Mouse (Mus musculus) hindbrain, embryonic 16.5 days (tissue): ENCODE results near the gene 4930519G04Rik. TPM values are rescaled to one million over a fixed set of nuclear protein-coding genes. Genes with fewer than 3 reads are reported as not detected.

Experiments
- ATAC-seq: fragments of 200-750 bp; cut with Nextera tagmentation; 2 replicates; pipeline ENCODE4 v1.8.0; 2017; ENCODE audit warnings: moderate TSS enrichment, moderate library complexity
- H3K27ac ChIP-seq: fragments of 300-500 bp; sonication (generic); 2 replicates; pipeline ENCODE4 v1.5.1; 2014; ENCODE audit warnings: low read depth, mild to moderate bottlenecking, control low read depth, low read length, moderate library complexity
- H3K27me3 ChIP-seq: fragments of 300-500 bp; sonication (generic); replicated peaks from 2 replicates; pipeline ENCODE4 v1.6.1; 2014; ENCODE audit warnings: low read length; ENCODE audit not compliant: control insufficient read depth, insufficient read depth
- H3K36me3 ChIP-seq: fragments of 300-500 bp; sonication (generic); 2 replicates; pipeline ENCODE4 v1.6.1; 2014; ENCODE audit warnings: mild to moderate bottlenecking, low read length, moderate library complexity, mixed read lengths; ENCODE audit not compliant: control insufficient read depth, insufficient read depth
- H3K4me1 ChIP-seq: fragments of 300-500 bp; sonication (generic); 2 replicates; pipeline ENCODE4 v1.6.1; 2014; ENCODE audit warnings: low read depth, low read length; ENCODE audit not compliant: control insufficient read depth, insufficient read depth
- H3K4me2 ChIP-seq: fragments of 300-500 bp; sonication (generic); 2 replicates; pipeline ENCODE4 v1.6.1; 2014; ENCODE audit warnings: mild to moderate bottlenecking, low read length, control low read depth, moderate library complexity
- H3K4me3 ChIP-seq: fragments of 300-500 bp; sonication (generic); 2 replicates; pipeline ENCODE4 v1.5.1; 2014; ENCODE audit warnings: mild to moderate bottlenecking, low read length, control low read depth, moderate library complexity
- H3K9ac ChIP-seq: fragments of 300-500 bp; sonication (generic); 2 replicates; pipeline ENCODE4 v1.6.1; 2014; ENCODE audit warnings: low read depth, mild to moderate bottlenecking, control low read depth, low read length, moderate library complexity
- H3K9me3 ChIP-seq: fragments of 300-500 bp; sonication (generic); 2 replicates; pipeline ENCODE4 v1.6.1; 2014; ENCODE audit warnings: mild to moderate bottlenecking, low read length, moderate library complexity; ENCODE audit not compliant: control insufficient read depth
- WGBS: fragments of 180-500 bp; shearing (Covaris S2); extraction: QIAGEN DNeasy Blood & Tissue Kit; methylation state at CpG from one replicate; pipeline ENCODE4 v1.1.7; 2014; 5-methylcytosine and 5-hydroxymethylcytosine counted together
- polyA plus RNA-seq: library from polyadenylated mRNA; unstranded; fragments of >200 nt; fragmentation: Nextera tagmentation; extraction: Ambion mirVana; gene quantifications from 2 replicates; pipeline ENCODE4 v1.2.1, GENCODE M21; 2015

The 4930519G04Rik gene
- polyA plus RNA-seq, 1 experiment from 2014 or later = not detected

- 93% methylated on average over 11 of the region's 11 CpGs for WGBS
- Histone ChIP-seq H3K36me3 (no peaks in the 10 kb centered on the region), H3K27me3 (no peaks in the 10 kb centered on the region), H3K4me3 (no peak overlapping the region), H3K27ac (no peak overlapping the region), H3K4me1 (no peaks in the 10 kb centered on the region), H3K9ac (no peak overlapping the region), H3K4me2 (no peak overlapping the region), H3K9me3 (no peaks in the 10 kb centered on the region)
- no peak for ATAC-seq
Observed at GRCm38 (mm10) chr5:114883022-114883421, 29.6 kb downstream of the 4930519G04Rik start.

GRCm38 (mm10) chr5:114886801-114887200 lies 33.3 kb downstream of the 4930519G04Rik start:
- Histone ChIP-seq H3K4me1 (no peaks in the 10 kb centered on the region), H3K9ac (no peak overlapping the region), H3K9me3 (no peaks in the 10 kb centered on the region), H3K27me3 (no peaks in the 10 kb centered on the region), H3K36me3 (no peaks in the 10 kb centered on the region), H3K4me3 (no peak overlapping the region), H3K4me2 (no peak overlapping the region), H3K27ac (no peak overlapping the region)
- WGBS = 78% methylated on average over 6 of the region's 6 CpGs
- no peak for ATAC-seq

GRCm38 (mm10) chr5:114888995-114889394 lies 35.5 kb downstream of the 4930519G04Rik start:
- Histone ChIP-seq H3K27ac (no peak overlapping the region), H3K4me2 (no peak overlapping the region), H3K27me3 (no peaks in the 10 kb centered on the region), H3K9me3 (no peaks in the 10 kb centered on the region), H3K36me3 (no peaks in the 10 kb centered on the region), H3K4me3 (no peak overlapping the region), H3K9ac (no peak overlapping the region), H3K4me1 (no peaks in the 10 kb centered on the region)
- WGBS = 90% methylated on average over 2 of the region's 2 CpGs
- no peak for ATAC-seq

GRCm38 (mm10) chr5:114895542-114895941 lies 42.1 kb downstream of the 4930519G04Rik start:
- Histone ChIP-seq H3K36me3 (no peaks in the 10 kb centered on the region), H3K4me1 (no peaks in the 10 kb centered on the region), H3K4me2 (no peak overlapping the region), H3K27ac (no peak overlapping the region), H3K9ac (no peak overlapping the region), H3K9me3 (no peaks in the 10 kb centered on the region), H3K4me3 (no peak overlapping the region), H3K27me3 (no peaks in the 10 kb centered on the region)
- 89% methylated on average over 4 of the region's 4 CpGs for WGBS
- no peak for ATAC-seq

GRCm38 (mm10) chr5:114896688-114897373 lies 43.4 kb downstream of the 4930519G04Rik start, which contains the start of gene Oasl2:
Oasl2 (plus strand) TSS chr5:114896936.
- no peak within 1 kb of the TSS for H3K4me3 ChIP-seq
- ATAC-seq = no peak

GRCm38 (mm10) chr5:114897374-114897793 lies 43.9 kb downstream of the 4930519G04Rik start:
- no peak overlapping the region for H3K4me3 ChIP-seq
- no peak for ATAC-seq
- 15% methylated on average over 7 of the region's 7 CpGs for WGBS
- no peaks in the 10 kb centered on the region for H3K4me1 ChIP-seq
- H3K27ac ChIP-seq = no peak overlapping the region
- no peaks in the 10 kb centered on the region for H3K27me3 ChIP-seq
- no peak overlapping the region for H3K9ac ChIP-seq
- no peaks in the 10 kb centered on the region for H3K36me3 ChIP-seq
- peak overlapping the region; percentile 4; the same call in 1 of the 2 replicates for H3K4me2 ChIP-seq
- no peaks in the 10 kb centered on the region for H3K9me3 ChIP-seq

More at GRCm38 (mm10) chr5:114896688-114897373, 43.4 kb downstream of the 4930519G04Rik start, which contains the start of gene Oasl2:
- Histone ChIP-seq H3K4me2 (peak within 1 kb of the TSS; percentile 4; the same call in 1 of the 2 replicates), H3K27ac (no peak within 1 kb of the TSS), H3K9ac (no peak within 1 kb of the TSS), H3K4me1 (no peaks in the 10 kb centered on the region), H3K36me3 (no peaks in the 10 kb centered on the region), H3K9me3 (no peaks in the 10 kb centered on the region), H3K27me3 (no peaks in the 10 kb centered on the region)
- WGBS = 66% methylated on average over 13 of the region's 13 CpGs

- H3K9ac ChIP-seq = no peak overlapping the region
- H3K27ac ChIP-seq = no peak overlapping the region
- H3K27me3 ChIP-seq = no peaks in the 10 kb centered on the region
- ATAC-seq = no peak
- H3K4me2 ChIP-seq = no peak overlapping the region
- no peak overlapping the region for H3K4me3 ChIP-seq
- no peaks in the 10 kb centered on the region for H3K36me3 ChIP-seq
- H3K4me1 ChIP-seq = no peaks in the 10 kb centered on the region
- 81% methylated on average over 7 of the region's 7 CpGs for WGBS
- no peaks in the 10 kb centered on the region for H3K9me3 ChIP-seq
Observed at GRCm38 (mm10) chr5:114898857-114899256, 45.4 kb downstream of the 4930519G04Rik start.

GRCm38 (mm10) chr5:114902413-114902812 lies 48.9 kb downstream of the 4930519G04Rik start:
- whole genome bisulfite sequencing = 43% methylated on average over 1 of the region's 1 CpGs
- Histone ChIP-seq H3K4me2 (no peak overlapping the region), H3K4me1 (no peaks in the 10 kb centered on the region), H3K4me3 (no peak overlapping the region), H3K36me3 (no peaks in the 10 kb centered on the region), H3K9me3 (no peaks in the 10 kb centered on the region), H3K27ac (no peak overlapping the region), H3K9ac (no peak overlapping the region), H3K27me3 (no peaks in the 10 kb centered on the region)
- ATAC-seq = no peak

- 47% methylated on average over 13 of the region's 13 CpGs for WGBS
- no peak for ATAC-seq
- Histone ChIP-seq H3K4me3 (no peak overlapping the region), H3K4me2 (peak overlapping the region; percentile 2; the same call in 1 of the 2 replicates), H3K9me3 (no peaks in the 10 kb centered on the region), H3K36me3 (no peaks in the 10 kb centered on the region), H3K27ac (no peak overlapping the region), H3K4me1 (no peaks in the 10 kb centered on the region), H3K9ac (no peak overlapping the region), H3K27me3 (no peaks in the 10 kb centered on the region)
Observed at GRCm38 (mm10) chr5:114908598-114909305, 55.3 kb downstream of the 4930519G04Rik start.
